Mouse (Mus musculus): ENCODE data around the gene Nrm. TPM values are rescaled to one million over a fixed set of nuclear protein-coding genes. Genes with fewer than 3 reads are reported as not detected.
"Not testable (repeated sequence)": the region's sequence is repeated elsewhere in the genome, so short reads cannot be mapped to it uniquely, and the experiment has no call there.

Nrm gene
- total RNA-seq, 2 experiments from 2014 or later = 1.7 to 1.8 TPM

DNA sequence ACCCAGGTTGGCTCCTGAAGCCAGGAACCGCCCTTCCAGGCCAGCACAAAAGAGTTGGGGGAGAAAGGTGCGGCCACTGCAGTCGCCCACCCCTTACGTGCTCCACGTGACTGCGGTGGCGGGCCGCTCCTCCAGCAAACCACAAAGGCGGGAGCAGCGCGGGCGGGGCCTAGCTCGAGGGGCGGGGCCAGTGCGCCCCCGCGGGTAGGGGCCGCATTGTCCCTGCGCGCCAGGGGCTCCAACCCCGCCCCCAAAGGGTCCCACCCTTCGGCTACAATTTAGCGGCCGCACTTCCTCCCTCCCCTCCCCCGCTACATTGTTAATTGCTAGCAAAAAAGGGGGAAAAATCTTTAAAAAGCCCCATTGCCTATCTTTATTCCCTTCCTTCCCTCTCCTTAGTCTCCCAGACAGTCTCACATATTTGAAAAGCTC is 24.1 kb upstream of the Nrm start:
- Histone ChIP-seq H3K4me3 (peak overlapping the region; percentile 91), H3K27ac (peak overlapping the region; percentile 89)
- DNase-seq (ENCODE audit: low spot score in 2 of 2) = peak; percentile 82 to 85
- no peak for TF ChIP-seq CTCF (conservative IDR thresholded peaks at IDR 0.05)

- peak in 1 of 2 experiments; percentile 58 for DNase-seq (ENCODE audit: low spot score in 2 of 2)
- TF ChIP-seq CTCF (conservative IDR thresholded peaks at IDR 0.05) = no peak
- H3K4me3 ChIP-seq = peak overlapping the region; percentile 91
- peak overlapping the region; percentile 89 for H3K27ac ChIP-seq
Observed at GRCm38 (mm10) chr17:35837487-35837886, 23.6 kb upstream of the Nrm start.

GRCm38 (mm10) chr17:35838122-35838544 is 23.0 kb upstream of the Nrm start, which contains the start of gene Tubb5:
TSS of gene Tubb5 (minus strand) at chr17:35838306.
- Histone ChIP-seq H3K4me3 (peak within 1 kb of the TSS; percentile 91), H3K27ac (peak within 1 kb of the TSS; percentile 89)
- 0 out of 2 replicates have a peak, but pooled peaks have one; percentile 7 for TF ChIP-seq CTCF (conservative IDR thresholded peaks at IDR 0.05)
- DNase-seq (ENCODE audit: low spot score in 2 of 2) = peak; percentile 96 to 97

DNA sequence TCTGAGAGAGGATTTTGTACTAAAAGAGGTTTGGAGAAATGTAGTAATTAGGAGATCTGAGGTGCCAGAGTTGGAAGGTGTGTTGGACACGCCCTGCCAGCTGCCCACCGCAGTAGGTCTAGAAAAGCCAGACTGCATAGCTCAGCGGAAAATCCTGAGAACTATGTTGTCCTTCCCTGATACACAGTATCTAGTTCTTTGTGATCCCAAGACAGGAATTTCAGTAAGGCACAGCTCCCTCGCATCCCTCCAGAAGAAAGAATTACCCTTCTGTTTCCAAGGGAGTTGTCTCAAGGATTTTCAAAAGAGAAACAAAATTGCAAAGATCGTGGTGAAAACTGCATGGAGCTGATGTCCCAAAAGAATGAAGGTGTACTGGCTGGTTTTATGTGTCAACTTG is 22.5 kb upstream of the Nrm start:
- TF ChIP-seq CTCF (conservative IDR thresholded peaks at IDR 0.05) = no peak
- Histone ChIP-seq H3K4me3 (peak overlapping the region; percentile 26; the same call in 1 of the 2 replicates), H3K27ac (peak overlapping the region; percentile 63; the same call in 1 of the 2 replicates)
- DNase-seq (ENCODE audit: low spot score in 2 of 2) = no peak

GRCm38 (mm10) chr17:35839002-35839401 is 22.1 kb upstream of the Nrm start:
- H3K4me3 ChIP-seq; DNase-seq (ENCODE audit: low spot score in 2 of 2): not testable (repeated sequence)
- peak overlapping the region; percentile 63; the same call in 1 of the 2 replicates for H3K27ac ChIP-seq

GRCm38 (mm10) chr17:35840561-35840960 is 20.6 kb upstream of the Nrm start:
- peak overlapping the region; percentile 55 for H3K4me3 ChIP-seq
- no peak for DNase-seq (ENCODE audit: low spot score in 2 of 2)
- TF ChIP-seq CTCF (conservative IDR thresholded peaks at IDR 0.05) = no peak
- H3K27ac ChIP-seq = peak overlapping the region; percentile 86

DNA sequence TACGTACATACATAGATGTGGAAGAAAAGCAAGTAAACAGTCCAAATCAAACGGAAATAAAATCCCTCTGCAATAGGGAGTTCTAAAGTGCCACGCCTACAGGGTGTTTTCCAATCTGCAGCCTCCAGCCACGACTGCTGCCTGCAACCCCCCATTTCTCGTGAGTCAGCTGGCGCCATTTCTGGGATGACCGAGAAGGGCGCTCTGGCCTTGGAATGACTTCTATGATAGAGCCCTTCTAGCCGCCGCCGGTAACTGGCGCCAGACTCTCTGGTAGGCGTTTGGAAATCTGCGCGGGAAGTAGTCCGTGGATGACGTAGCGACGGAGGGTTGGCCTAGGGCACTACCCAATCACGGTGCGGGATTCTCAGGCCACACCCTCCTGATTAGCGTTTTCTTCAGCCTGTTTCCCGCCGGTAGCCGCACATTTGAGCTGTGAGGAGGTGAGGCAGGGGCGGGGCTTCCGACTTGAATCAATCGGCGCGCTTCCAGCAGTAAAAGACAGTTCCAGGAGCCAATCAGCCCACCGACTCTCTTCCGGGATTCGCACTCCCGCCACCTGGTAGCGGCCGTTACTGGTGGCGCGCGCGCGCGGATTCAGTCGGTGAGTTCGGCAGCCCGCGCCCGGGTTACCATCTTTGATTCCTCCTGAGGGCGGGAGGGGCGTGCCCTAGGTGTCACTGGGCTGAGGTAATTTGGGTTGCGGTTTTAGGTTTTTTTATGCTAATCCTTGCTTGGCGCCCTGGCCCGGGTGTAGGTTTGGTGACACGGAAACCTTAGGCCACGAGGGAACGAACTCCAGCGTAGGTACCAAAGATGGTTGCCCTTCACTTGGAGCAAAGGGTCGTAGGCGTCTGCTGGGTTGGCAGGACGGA is 19.8 kb upstream of the Nrm start, which contains the start of gene Mdc1:
Gene Mdc1 (plus strand): TSS at position 440 of the 875 bp plus-strand sequence.
- peak within 1 kb of the TSS; percentile 86 for H3K27ac ChIP-seq

DNA sequence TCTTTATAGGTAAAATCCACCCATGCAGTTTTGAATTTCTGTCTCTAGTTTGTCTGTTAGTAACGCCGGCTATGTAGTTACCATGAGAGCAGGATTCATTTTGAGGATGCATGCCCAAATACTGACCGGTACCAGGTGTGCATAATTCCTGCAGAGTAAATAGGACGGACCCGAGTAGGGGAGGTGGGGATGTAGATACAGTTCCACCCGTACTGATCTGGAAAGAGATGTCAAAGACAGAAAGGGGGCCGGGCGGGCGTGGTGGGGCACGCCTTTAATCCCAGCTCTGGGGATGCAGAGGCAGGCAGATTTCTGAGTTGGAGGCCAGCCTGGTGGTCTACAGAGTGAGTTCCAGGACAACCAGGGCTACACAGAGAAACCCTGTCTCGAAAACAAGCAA is 19.1 kb upstream of the Nrm start:
- no peak for TF ChIP-seq CTCF (conservative IDR thresholded peaks at IDR 0.05)

More for the DNA sequence above, 19.8 kb upstream of the Nrm start, which contains the start of gene Mdc1:
- peak; percentile 51 for TF ChIP-seq CTCF (conservative IDR thresholded peaks at IDR 0.05)
- peak; percentile 99 to 100 for DNase-seq (ENCODE audit: low spot score in 2 of 2)
- H3K4me3 ChIP-seq = peak within 1 kb of the TSS; percentile 67

DNA sequence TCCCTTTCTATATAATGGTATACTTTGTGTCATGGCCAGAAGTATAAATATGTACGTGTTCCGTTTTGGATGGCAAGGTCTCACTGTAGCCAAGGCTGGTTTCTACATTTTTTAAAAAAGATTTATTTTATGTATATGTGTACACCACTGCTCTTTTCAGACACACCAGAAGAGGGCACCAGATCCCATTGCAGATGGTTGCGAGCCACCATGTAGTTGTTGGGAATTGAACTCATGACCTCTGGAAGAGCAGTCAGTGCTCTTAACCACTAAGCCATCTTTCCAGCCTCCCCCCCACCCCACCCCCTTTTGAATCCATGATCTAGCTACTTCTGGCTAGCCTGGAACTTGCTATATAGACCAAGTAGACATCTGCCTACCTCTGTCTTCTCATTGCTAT is 17.6 kb upstream of the Nrm start:
- DNase-seq (ENCODE audit: low spot score in 2 of 2) = no peak
- H3K27ac ChIP-seq = no peak overlapping the region
- H3K4me3 ChIP-seq = no peak overlapping the region
- TF ChIP-seq CTCF (conservative IDR thresholded peaks at IDR 0.05) = peak; percentile 68

More for the DNA sequence above, 19.1 kb upstream of the Nrm start:
- H3K27ac ChIP-seq = peak overlapping the region; percentile 71; the same call in 1 of the 2 replicates
- DNase-seq (ENCODE audit: low spot score in 2 of 2) = no peak
- peak overlapping the region; percentile 67 for H3K4me3 ChIP-seq

- Histone ChIP-seq H3K4me3 (no peak overlapping the region), H3K27ac (no peak overlapping the region)
- no peak for DNase-seq (ENCODE audit: low spot score in 2 of 2)
- TF ChIP-seq CTCF (conservative IDR thresholded peaks at IDR 0.05) = peak; percentile 47
Observed at GRCm38 (mm10) chr17:35848112-35848511, 13.0 kb upstream of the Nrm start.

GRCm38 (mm10) chr17:35850974-35851373 is 10.1 kb upstream of the Nrm start:
- no peak overlapping the region for H3K27ac ChIP-seq
- no peak overlapping the region for H3K4me3 ChIP-seq
- no peak for DNase-seq (ENCODE audit: low spot score in 2 of 2)
- TF ChIP-seq CTCF (conservative IDR thresholded peaks at IDR 0.05) = no peak

GRCm38 (mm10) chr17:35859371-35859770 is 1.7 kb upstream of the Nrm start:
- Histone ChIP-seq H3K27ac (no peak overlapping the region), H3K4me3 (no peak overlapping the region)
- no peak for TF ChIP-seq CTCF (conservative IDR thresholded peaks at IDR 0.05)
- DNase-seq (ENCODE audit: low spot score in 2 of 2) = no peak

- Histone ChIP-seq H3K4me3 (no peak overlapping the region), H3K27ac (no peak overlapping the region)
- DNase-seq (ENCODE audit: low spot score in 2 of 2) = no peak
- TF ChIP-seq CTCF (conservative IDR thresholded peaks at IDR 0.05) = no peak
Observed at GRCm38 (mm10) chr17:35859835-35860234, 1.3 kb upstream of the Nrm start.

Measured in layer of hippocampus, adult 2 months (tissue).